Mouse (Mus musculus): ENCODE measurements around the gene Ppil2. TPM values are rescaled to one million over a fixed set of nuclear protein-coding genes. Genes with fewer than 3 reads are reported as not detected.

Ppil2 gene
- polyA plus RNA-seq, 2 experiments: 33.4 to 46.1 TPM

DNA sequence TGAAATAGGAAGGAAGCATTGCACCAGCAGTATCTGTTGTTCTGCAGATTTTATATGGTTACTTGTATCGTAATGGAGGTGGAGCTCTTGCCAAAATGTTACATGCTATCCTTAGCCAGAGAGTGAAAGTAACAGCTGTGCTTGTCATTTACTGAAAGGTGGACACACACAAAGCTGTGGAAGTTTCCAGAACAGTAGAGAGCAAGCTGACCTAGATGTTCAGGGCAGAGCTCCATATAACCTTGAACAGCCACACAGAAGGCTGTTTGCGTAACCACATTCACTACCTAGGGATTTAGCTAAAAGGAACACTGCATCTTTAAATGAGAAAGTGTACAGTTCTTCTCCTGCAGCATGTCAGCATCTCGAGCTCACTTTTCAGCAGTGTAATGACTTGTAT lies 66.7 kb downstream of the Ppil2 start:
- H3K4me3 ChIP-seq (ENCODE audit: insufficient read depth in 1 of 2, low read depth in 2 of 2, low read length in 2 of 2): no peak overlapping the region
- H3K36me3 ChIP-seq (replicated peaks; ENCODE audit: control insufficient read depth, insufficient read depth, low read depth): peaks cover 40% of the 10 kb centered on the region
- H3K27me3 ChIP-seq (ENCODE audit: control insufficient read depth, insufficient read depth, low read length): no peaks in the 10 kb centered on the region
- H3K4me2 ChIP-seq (ENCODE audit: low read depth): no peak overlapping the region
- H3K27ac ChIP-seq: no peak overlapping the region
- no peaks in the 10 kb centered on the region for H3K4me1 ChIP-seq (replicated peaks; ENCODE audit: control insufficient read depth in 2 of 2, insufficient read depth in 2 of 2, low read length in 1 of 2)
- ATAC-seq (ENCODE audit: insufficient read depth) (no peak), DNase-seq (ENCODE audit: low read depth in 3 of 3, low spot score in 3 of 3) (no peak)
- no peak overlapping the region for H3K9ac ChIP-seq (replicated peaks)
- no peaks in the 10 kb centered on the region for H3K9me3 ChIP-seq (ENCODE audit: control insufficient read depth, low read length)
- TF ChIP-seq EP300 (IDR thresholded peaks at IDR 0.05; ENCODE audit: low read depth) (no peak), CTCF (IDR thresholded peaks at IDR 0.05; ENCODE audit: low read depth) (no peak)
- WGBS (ENCODE audit: insufficient replicate concordance): 87% methylated on average over 3 of the region's 3 CpGs

DNA sequence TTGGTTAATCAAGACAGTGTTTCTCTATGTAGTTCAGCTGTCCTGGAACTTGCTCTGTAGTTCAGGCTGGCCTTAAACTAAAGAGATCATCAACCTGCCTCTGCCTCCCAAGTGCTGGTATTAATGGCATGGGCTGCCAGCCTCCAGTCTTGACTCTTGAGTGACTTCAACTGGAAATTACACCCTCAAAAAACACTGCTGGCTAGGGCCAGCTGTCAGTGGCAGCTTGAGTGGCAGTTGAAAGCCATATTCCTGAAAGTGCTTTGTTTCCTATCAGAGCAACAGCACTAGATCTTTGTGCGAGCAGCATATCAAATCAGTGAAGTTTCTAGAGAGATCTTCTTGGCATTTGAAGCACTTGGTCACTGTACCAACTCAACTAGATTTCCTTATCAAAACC lies 69.6 kb downstream of the Ppil2 start:
- WGBS (ENCODE audit: insufficient replicate concordance): 77% methylated on average over 1 of the region's 1 CpGs
- H3K4me3 ChIP-seq (ENCODE audit: insufficient read depth in 1 of 2, low read depth in 2 of 2, low read length in 2 of 2): no peak overlapping the region
- H3K4me2 ChIP-seq (ENCODE audit: low read depth): no peak overlapping the region
- no peak for TF ChIP-seq EP300 (IDR thresholded peaks at IDR 0.05; ENCODE audit: low read depth)
- TF ChIP-seq CTCF (IDR thresholded peaks at IDR 0.05; ENCODE audit: low read depth): no peak
- peaks cover 59% of the 10 kb centered on the region for H3K36me3 ChIP-seq (replicated peaks; ENCODE audit: control insufficient read depth, insufficient read depth, low read depth)
- DNase-seq (ENCODE audit: low read depth in 3 of 3, low spot score in 3 of 3) (no peak), ATAC-seq (ENCODE audit: insufficient read depth) (no peak)
- no peak overlapping the region for H3K27ac ChIP-seq
- no peaks in the 10 kb centered on the region for H3K9me3 ChIP-seq (ENCODE audit: control insufficient read depth, low read length)
- no peak overlapping the region for H3K9ac ChIP-seq (replicated peaks)
- H3K4me1 ChIP-seq (replicated peaks; ENCODE audit: control insufficient read depth in 2 of 2, insufficient read depth in 2 of 2, low read length in 1 of 2): no peaks in the 10 kb centered on the region
- H3K27me3 ChIP-seq (ENCODE audit: control insufficient read depth, insufficient read depth, low read length): no peaks in the 10 kb centered on the region

DNA sequence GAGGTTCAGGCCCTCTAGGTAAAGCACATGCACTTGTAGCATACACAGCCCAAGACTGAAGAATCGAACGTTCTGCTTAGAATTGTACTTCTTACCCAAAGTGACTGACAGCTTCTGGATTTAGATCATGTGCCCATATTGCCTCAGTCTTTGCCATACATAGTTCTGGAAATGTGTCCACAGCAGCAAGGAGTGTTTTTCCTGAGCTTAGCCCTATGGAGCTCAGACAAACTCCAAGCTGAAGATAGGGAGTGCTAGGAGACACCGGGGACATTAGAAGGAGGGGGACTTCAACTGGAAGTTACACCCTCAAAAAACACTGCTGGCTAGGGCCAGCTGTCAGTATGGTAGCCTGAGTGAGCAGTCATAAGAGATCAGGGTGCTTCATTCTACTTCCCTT lies 70.3 kb downstream of the Ppil2 start:
- TF ChIP-seq CTCF (IDR thresholded peaks at IDR 0.05; ENCODE audit: low read depth) (no peak), EP300 (IDR thresholded peaks at IDR 0.05; ENCODE audit: low read depth) (no peak)
- no peaks in the 10 kb centered on the region for H3K4me1 ChIP-seq (replicated peaks; ENCODE audit: control insufficient read depth in 2 of 2, insufficient read depth in 2 of 2, low read length in 1 of 2)
- no peak overlapping the region for H3K9ac ChIP-seq (replicated peaks)
- no peaks in the 10 kb centered on the region for H3K27me3 ChIP-seq (ENCODE audit: control insufficient read depth, insufficient read depth, low read length)
- peaks cover 61% of the 10 kb centered on the region for H3K36me3 ChIP-seq (replicated peaks; ENCODE audit: control insufficient read depth, insufficient read depth, low read depth)
- 91% methylated on average over 3 of the region's 3 CpGs for WGBS (ENCODE audit: insufficient replicate concordance)
- H3K4me3 ChIP-seq (ENCODE audit: insufficient read depth in 1 of 2, low read depth in 2 of 2, low read length in 2 of 2): no peak overlapping the region
- H3K27ac ChIP-seq: no peak overlapping the region
- ATAC-seq (ENCODE audit: insufficient read depth) (no peak), DNase-seq (ENCODE audit: low read depth in 3 of 3, low spot score in 3 of 3) (no peak)
- H3K9me3 ChIP-seq (ENCODE audit: control insufficient read depth, low read length): no peaks in the 10 kb centered on the region
- H3K4me2 ChIP-seq (ENCODE audit: low read depth): no peak overlapping the region

MicroRNAs within 50 kb of the gene (microRNA counts, 519-probe panel; counts per million panel counts)
- microRNA mmu-miR-130b (6,836 counts per million, percentile 63 among the panel's probes with 10 or more counts), microRNA mmu-miR-301b (69.9 counts per million)

Small RNAs within 50 kb of the gene (microRNA-seq; reads per million reads assigned to microRNA genes)
- gene Mir130b (6,086 reads per million, percentile 88 among the genes with 10 or more reads in this experiment), gene Mir301b (79.5 reads per million, percentile 45 among the genes with 10 or more reads in this experiment)

Other genes starting within 250 kb of the Ppil2 start
- gene Igll1, start 247.3 kb downstream of the Ppil2 start, polyA plus RNA-seq (2012; rRNA removed): 1.4 and 1.7 TPM in 2 replicates
- gene Igll1, start 247.3 kb downstream of the Ppil2 start, polyA plus RNA-seq (2014; fragmentation: Nextera tagmentation; extraction: Ambion mirVana): 2.7 and 4.1 TPM in 2 replicates
- gene Top3b, start 240.5 kb downstream of the Ppil2 start, polyA plus RNA-seq (2012; rRNA removed): 22.8 and 25.4 TPM in 2 replicates
- 19.1 and 22.5 TPM in 2 replicates for gene Top3b, start 240.5 kb downstream of the Ppil2 start, polyA plus RNA-seq (2014; fragmentation: Nextera tagmentation; extraction: Ambion mirVana)
- 1.5 and 1.8 TPM in 2 replicates for gene Vpreb1, start 240.4 kb downstream of the Ppil2 start, polyA plus RNA-seq (2012; rRNA removed)
- 2.6 and 3.6 TPM in 2 replicates for gene Vpreb1, start 240.4 kb downstream of the Ppil2 start, polyA plus RNA-seq (2014; fragmentation: Nextera tagmentation; extraction: Ambion mirVana)
- gene Ppm1f, start 214.8 kb downstream of the Ppil2 start, polyA plus RNA-seq (2012; rRNA removed): 4.0 and 5.3 TPM in 2 replicates
- gene Ppm1f, start 214.8 kb downstream of the Ppil2 start, polyA plus RNA-seq (2014; fragmentation: Nextera tagmentation; extraction: Ambion mirVana): 3.8 and 4.1 TPM in 2 replicates
- gene Mapk1, start 127.9 kb downstream of the Ppil2 start, polyA plus RNA-seq (2012; rRNA removed): 41.1 and 55.1 TPM in 2 replicates
- gene Mapk1, start 127.9 kb downstream of the Ppil2 start, polyA plus RNA-seq (2014; fragmentation: Nextera tagmentation; extraction: Ambion mirVana): 91.6 and 107 TPM in 2 replicates
- 0.20 and 0.51 TPM in 2 replicates for gene Ypel1, start 41.6 kb downstream of the Ppil2 start, polyA plus RNA-seq (2012; rRNA removed)
- gene Ypel1, start 41.6 kb downstream of the Ppil2 start, polyA plus RNA-seq (2014; fragmentation: Nextera tagmentation; extraction: Ambion mirVana): 0.43 and 0.94 TPM in 2 replicates
- 18.8 and 21.5 TPM in 2 replicates for gene 2610318N02Rik, start 13.9 kb upstream of the Ppil2 start, polyA plus RNA-seq (2012; rRNA removed)
- gene 2610318N02Rik, start 13.9 kb upstream of the Ppil2 start, polyA plus RNA-seq (2014; fragmentation: Nextera tagmentation; extraction: Ambion mirVana): 15.2 and 16.7 TPM in 2 replicates
- gene Sdf2l1, start 21.1 kb upstream of the Ppil2 start, polyA plus RNA-seq (2012; rRNA removed): 22.4 and 23.3 TPM in 2 replicates
- gene Sdf2l1, start 21.1 kb upstream of the Ppil2 start, polyA plus RNA-seq (2014; fragmentation: Nextera tagmentation; extraction: Ambion mirVana): 38.3 and 41.0 TPM in 2 replicates
- 10.2 and 10.8 TPM in 2 replicates for gene Ydjc, start 33.4 kb upstream of the Ppil2 start, polyA plus RNA-seq (2012; rRNA removed)
- gene Ydjc, start 33.4 kb upstream of the Ppil2 start, polyA plus RNA-seq (2014; fragmentation: Nextera tagmentation; extraction: Ambion mirVana): 7.9 and 9.6 TPM in 2 replicates
- gene Ccdc116, start 36.0 kb upstream of the Ppil2 start, polyA plus RNA-seq (2012; rRNA removed): 0.92 and 1.0 TPM in 2 replicates
- 0.37 and 0.51 TPM in 2 replicates for gene Ccdc116, start 36.0 kb upstream of the Ppil2 start, polyA plus RNA-seq (2014; fragmentation: Nextera tagmentation; extraction: Ambion mirVana)
- gene Ube2l3, start 91.4 kb upstream of the Ppil2 start, polyA plus RNA-seq (2012; rRNA removed): 34.6 and 65.1 TPM in 2 replicates
- gene Ube2l3, start 91.4 kb upstream of the Ppil2 start, polyA plus RNA-seq (2014; fragmentation: Nextera tagmentation; extraction: Ambion mirVana): 208 and 218 TPM in 2 replicates
- 0.01 and 0.03 TPM in 2 replicates for gene Rimbp3, start 97.3 kb upstream of the Ppil2 start, polyA plus RNA-seq (2012; rRNA removed)
- gene Rimbp3, start 97.3 kb upstream of the Ppil2 start, polyA plus RNA-seq (2014; fragmentation: Nextera tagmentation; extraction: Ambion mirVana): 0.05 and 0.06 TPM in 2 replicates
- gene Hic2, start 122.3 kb upstream of the Ppil2 start, polyA plus RNA-seq (2012; rRNA removed): 2.0 and 2.2 TPM in 2 replicates
- gene Hic2, start 122.3 kb upstream of the Ppil2 start, polyA plus RNA-seq (2014; fragmentation: Nextera tagmentation; extraction: Ambion mirVana): 2.0 TPM in 2 replicates
- gene Tmem191c, start 164.8 kb upstream of the Ppil2 start, polyA plus RNA-seq (2012; rRNA removed): 2.9 and 4.3 TPM in 2 replicates
- 1.6 TPM in 2 replicates for gene Tmem191c, start 164.8 kb upstream of the Ppil2 start, polyA plus RNA-seq (2014; fragmentation: Nextera tagmentation; extraction: Ambion mirVana)
- gene Serpind1, start 220.1 kb upstream of the Ppil2 start, polyA plus RNA-seq (2012; rRNA removed): 101 and 113 TPM in 2 replicates
- 154 and 169 TPM in 2 replicates for gene Serpind1, start 220.1 kb upstream of the Ppil2 start, polyA plus RNA-seq (2014; fragmentation: Nextera tagmentation; extraction: Ambion mirVana)